Mouse (Mus musculus) lung, adult 2 months (tissue): Measurements from ENCODE around the gene Cygb. TPM values are rescaled to one million over a fixed set of nuclear protein-coding genes. Genes with fewer than 3 reads are reported as not detected.
A peak's percentile ranks its signal among the peaks of the same experiment; 100 is the strongest.

Experiments
- DNase-seq: peaks from one replicate; pipeline ENCODE4 v3.0.0; 2022
- H3K4me1 ChIP-seq: fragments of 200-500 bp; 2 replicates; pipeline ENCODE4 v1.6.1; 2011; ENCODE audit warnings: low read length; ENCODE audit not compliant: control insufficient read depth, insufficient read depth
- H3K4me3 ChIP-seq: fragments of 200-500 bp; replicated peaks from 2 replicates; pipeline ENCODE3; 2011; ENCODE audit warnings: low read depth, mild to moderate bottlenecking, control low read depth, low read length; ENCODE audit errors: extremely low read depth
- CTCF ChIP-seq: fragments of 200-500 bp; IDR thresholded peaks from 2 replicates; pipeline ENCODE4 v1.5.1; 2011; ENCODE audit warnings: mild to moderate bottlenecking, low read length, control low read depth; ENCODE audit not compliant: insufficient read depth
- POLR2A ChIP-seq: fragments of 200-500 bp; IDR thresholded peaks from 2 replicates; pipeline ENCODE4 v1.6.1; 2011; ENCODE audit warnings: low read depth, mild to moderate bottlenecking, control low read depth, low read length, borderline replicate concordance; ENCODE audit errors: extremely low read depth
- WGBS: fragments of 180-500 bp; shearing (Covaris S2); methylation state at CpG from one replicate; pipeline ENCODE4 v1.1.7; 2018; 5-methylcytosine and 5-hydroxymethylcytosine counted together
- polyA plus RNA-seq: library from polyadenylated mRNA; depleted of rRNA; stranded (reverse); fragments of >200 nt; gene quantifications from 2 replicates; pipeline ENCODE4 v1.2.3, GENCODE M21; 2012

Cygb gene
- polyA plus RNA-seq, 1 experiment = 33.6 TPM

DNA sequence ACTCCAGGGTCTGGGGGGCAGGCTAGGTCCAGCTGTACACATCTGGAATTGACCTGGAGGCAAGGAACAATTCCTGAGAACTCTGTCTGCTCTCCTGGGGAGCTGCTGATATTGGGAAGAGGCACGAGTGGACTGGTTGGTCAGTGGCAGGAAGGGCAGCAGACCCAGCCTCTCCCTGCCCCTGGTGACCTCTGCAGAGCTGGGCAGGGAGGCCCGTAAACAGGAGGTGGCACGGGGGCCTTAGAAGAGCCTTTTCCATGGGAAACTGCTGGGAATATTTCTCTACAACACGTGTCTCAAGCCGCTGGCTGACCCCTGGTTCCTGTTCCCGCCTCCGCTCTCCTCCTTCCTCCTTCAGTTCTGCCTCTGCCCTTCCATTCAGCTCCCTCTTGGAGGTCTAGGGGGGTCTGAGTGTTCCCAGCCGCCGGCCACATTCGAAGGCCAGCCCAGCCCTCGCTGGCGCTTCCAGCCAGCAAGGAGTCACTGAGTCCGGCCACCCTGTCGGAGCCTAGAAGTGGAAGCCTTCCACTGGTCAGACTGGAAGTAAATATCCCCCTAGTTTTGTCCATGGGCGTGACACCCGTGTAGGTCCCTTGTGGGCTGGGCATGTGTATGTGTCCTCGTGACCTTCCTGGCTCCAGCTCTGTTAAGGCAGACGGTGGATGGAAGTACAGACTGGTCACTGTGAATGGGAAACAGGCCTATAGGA is 5.7 kb downstream of the Cygb start:
- TF ChIP-seq POLR2A (peak; percentile 36; the same call in 1 of the 2 replicates), CTCF (no peak)
- WGBS = 38% methylated on average over 18 of the region's 18 CpGs
- Histone ChIP-seq H3K4me3 (no peak overlapping the region), H3K4me1 (peaks cover 13% of the 10 kb centered on the region)
- DNase-seq = peak; percentile 34

DNA sequence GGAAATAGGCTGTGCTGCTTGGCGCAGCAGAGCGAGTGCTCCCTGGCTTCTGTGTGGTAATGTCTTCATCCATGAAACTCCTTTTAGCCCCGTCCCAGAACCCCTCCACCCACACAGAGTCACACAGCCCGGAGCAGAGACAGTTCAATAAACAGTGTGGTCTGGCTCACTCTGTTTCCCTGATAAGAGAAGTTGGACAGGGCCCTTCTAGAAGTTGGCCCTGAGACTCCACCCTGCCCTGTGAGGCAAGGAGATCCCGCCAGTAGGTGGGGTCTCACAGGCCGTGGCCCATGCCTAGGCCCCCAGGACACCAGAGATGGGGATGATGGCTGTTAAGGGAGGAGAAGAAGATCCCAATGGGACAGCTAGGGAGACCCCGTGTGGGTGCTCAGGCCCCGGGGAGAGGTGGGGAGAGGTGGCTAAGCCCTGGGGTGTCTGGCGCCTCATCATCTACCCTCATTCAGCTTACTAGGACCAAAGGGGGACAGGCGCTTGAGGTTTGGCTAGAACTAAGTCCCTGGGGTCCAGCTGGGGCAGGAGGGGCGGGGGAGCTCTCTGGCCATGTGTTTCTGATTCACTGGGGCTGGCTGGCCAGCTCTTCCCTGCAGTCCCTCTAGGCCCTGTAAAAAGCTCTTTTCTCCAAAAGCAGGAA is 6.6 kb downstream of the Cygb start:
- TF ChIP-seq CTCF (no peak), POLR2A (no peak)
- DNase-seq = peak; percentile 41

DNA sequence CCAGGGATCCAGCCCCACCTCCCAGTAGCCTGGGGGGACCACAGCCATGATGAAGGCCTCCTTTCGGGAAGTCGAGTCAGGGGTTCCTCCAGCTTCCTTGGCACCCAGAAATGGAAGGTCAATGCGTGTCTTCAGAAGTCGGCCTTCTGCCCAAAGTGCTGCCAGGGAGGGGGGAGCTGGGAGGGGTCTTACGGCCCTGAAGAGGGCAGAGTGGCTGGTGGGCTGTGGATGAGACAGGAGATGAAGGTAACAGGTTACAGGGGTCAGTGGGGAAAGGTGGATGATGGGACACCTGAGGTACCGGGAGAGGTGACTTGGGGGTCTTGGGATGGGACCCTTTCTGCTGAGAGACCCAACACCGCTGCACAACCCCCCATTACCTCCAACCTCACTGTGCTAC is 7.3 kb downstream of the Cygb start:
- Histone ChIP-seq H3K4me1 (peaks cover 12% of the 10 kb centered on the region), H3K4me3 (no peak overlapping the region)
- DNase-seq = no peak
- WGBS = 87% methylated on average over 7 of the region's 7 CpGs
- TF ChIP-seq CTCF = no peak
- TF ChIP-seq POLR2A = no peak

More for the DNA sequence above, 6.6 kb downstream of the Cygb start:
- 39% methylated on average over 11 of the region's 11 CpGs for WGBS
- Histone ChIP-seq H3K4me1 (peaks cover 12% of the 10 kb centered on the region), H3K4me3 (no peak overlapping the region)

DNA sequence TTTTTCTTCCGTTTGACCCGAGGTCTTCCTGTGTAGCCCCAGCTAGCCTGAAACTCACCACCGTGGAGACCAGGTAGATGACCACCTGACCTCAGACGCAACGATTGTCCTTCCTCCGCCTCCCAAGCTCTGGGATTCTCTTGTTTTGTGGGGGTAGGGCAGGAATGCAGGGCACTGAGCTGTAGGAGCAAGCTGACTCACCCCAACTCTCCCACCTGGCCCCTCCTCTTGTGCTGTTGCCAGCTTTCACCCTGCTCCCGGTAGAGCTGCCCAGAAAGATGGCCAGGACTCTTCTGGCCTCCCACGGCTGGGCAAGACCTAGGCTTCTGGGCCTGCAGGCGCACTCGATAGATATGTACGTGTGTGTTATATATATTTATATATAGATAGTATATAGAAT is 8.0 kb downstream of the Cygb start:
- no peak overlapping the region for H3K4me3 ChIP-seq
- H3K4me1 ChIP-seq = peaks cover 12% of the 10 kb centered on the region
- DNase-seq = no peak
- TF ChIP-seq CTCF = no peak
- 76% methylated on average over 11 of the region's 11 CpGs for WGBS

DNA sequence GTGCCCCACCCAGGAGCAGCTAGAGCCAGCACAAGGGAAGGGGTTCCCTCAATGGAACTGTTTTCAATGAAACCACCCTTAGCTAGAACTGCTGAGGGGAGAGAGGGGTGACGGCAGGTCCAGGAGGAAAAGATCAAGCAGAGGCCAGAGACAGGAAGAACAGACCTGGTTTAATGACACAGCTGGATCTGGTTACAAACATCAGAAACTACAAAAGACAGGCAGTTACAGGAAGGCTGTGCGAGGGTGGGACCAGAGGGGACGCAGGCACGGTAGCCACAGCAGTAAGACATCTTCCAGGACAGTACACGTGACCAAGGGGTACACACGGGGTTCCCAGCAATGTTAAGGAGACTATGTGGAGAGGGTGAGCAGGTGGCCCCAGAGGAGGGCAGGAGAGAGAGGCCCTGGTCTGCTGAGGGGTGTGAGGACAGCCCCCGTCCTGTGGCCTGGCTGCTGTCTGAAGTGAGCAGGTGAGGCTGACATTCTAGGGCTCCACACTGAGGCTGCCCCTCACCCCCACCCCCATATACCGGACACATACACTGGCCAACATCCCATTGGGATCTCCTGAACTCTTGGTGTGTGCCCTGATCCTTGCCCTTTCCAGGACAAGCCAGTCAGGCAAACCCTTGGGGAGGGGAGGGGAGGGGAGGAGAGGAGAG is 8.5 kb downstream of the Cygb start:
- Histone ChIP-seq H3K4me3 (no peak overlapping the region), H3K4me1 (peaks cover 12% of the 10 kb centered on the region)
- 87% methylated on average over 8 of the region's 8 CpGs for WGBS
- no peak for TF ChIP-seq POLR2A
- no peak for DNase-seq

DNA sequence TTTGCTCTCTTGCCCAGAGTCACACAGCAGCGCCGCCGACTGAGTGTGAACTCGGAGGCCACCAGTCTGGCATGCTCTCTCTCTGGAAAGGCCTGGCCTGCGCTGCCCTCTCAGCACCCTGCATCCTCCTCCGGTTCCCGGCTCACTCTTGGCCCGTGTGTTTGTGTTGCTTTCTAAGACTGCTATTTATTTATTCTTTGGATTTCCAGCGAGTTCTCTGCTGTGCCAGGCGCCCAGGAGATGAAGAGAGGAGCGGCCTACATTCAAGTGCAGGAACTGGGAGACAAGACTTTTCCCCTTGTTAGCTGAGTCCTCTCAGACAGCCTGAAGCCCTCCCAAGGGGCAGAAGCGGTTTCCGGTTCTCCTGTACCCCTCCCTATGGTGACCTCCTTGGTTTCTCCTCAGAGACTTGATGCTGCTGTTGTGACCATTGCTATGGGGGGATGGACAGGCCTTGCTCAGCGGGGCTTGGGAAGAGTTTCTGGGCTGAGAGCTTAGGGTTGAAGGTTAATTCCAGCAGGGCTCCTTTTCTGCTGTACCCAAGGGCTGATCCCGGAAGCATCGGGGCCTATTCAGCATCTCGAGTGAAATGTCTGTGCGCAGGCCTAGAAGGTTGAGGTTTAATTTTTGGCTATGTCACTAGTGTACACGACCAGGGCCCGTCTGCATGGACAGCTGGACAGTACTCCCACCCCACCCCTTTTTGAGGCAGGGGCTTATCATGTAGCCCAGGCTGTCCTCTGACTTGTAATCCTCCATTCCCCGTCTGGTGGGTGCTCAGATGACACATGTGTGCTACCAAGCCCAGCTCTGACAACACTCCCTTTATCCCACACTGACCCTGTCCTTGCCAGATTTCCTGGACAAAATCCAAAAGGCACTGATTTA is 9.6 kb downstream of the Cygb start:
- peaks cover 12% of the 10 kb centered on the region for H3K4me1 ChIP-seq
- TF ChIP-seq CTCF (no peak), POLR2A (no peak)
- no peak for DNase-seq
- 51% methylated on average over 21 of the region's 21 CpGs for WGBS
- H3K4me3 ChIP-seq = no peak overlapping the region

DNA sequence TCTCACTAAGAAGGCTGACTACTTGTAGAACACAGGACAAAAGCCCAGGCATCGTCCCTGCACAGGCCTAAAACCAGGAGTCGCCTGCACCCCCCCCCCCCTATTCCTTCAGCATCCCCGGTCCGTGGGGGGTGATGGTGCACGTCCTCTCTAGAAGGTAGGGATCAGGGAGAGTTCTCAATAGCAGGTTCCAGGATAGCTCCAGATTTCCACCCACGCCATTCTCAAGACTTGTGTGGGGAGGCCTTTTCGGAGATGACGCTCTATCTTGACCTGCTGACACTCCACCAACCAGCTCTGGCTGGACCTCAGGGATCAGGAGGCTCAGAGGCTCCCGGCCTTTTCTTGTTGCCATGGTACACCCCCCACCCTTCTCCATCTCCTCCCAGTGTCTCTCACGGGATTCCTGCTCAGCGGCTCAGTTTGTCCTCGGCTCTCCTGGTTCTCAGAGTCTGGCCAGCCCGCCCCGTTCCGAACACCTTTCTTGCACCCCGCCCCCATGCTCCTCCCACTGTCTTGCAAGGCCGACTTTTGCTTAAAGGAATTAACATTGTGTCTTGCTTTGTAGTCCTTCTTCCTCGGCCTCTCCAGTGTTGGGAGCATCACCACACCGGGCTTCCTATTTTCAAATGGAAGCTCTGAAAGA is 10.4 kb downstream of the Cygb start:
- Histone ChIP-seq H3K4me3 (no peak overlapping the region), H3K4me1 (peaks cover 10% of the 10 kb centered on the region)
- DNase-seq = no peak
- WGBS = 33% methylated on average over 19 of the region's 19 CpGs
- TF ChIP-seq CTCF (no peak), POLR2A (no peak)

DNA sequence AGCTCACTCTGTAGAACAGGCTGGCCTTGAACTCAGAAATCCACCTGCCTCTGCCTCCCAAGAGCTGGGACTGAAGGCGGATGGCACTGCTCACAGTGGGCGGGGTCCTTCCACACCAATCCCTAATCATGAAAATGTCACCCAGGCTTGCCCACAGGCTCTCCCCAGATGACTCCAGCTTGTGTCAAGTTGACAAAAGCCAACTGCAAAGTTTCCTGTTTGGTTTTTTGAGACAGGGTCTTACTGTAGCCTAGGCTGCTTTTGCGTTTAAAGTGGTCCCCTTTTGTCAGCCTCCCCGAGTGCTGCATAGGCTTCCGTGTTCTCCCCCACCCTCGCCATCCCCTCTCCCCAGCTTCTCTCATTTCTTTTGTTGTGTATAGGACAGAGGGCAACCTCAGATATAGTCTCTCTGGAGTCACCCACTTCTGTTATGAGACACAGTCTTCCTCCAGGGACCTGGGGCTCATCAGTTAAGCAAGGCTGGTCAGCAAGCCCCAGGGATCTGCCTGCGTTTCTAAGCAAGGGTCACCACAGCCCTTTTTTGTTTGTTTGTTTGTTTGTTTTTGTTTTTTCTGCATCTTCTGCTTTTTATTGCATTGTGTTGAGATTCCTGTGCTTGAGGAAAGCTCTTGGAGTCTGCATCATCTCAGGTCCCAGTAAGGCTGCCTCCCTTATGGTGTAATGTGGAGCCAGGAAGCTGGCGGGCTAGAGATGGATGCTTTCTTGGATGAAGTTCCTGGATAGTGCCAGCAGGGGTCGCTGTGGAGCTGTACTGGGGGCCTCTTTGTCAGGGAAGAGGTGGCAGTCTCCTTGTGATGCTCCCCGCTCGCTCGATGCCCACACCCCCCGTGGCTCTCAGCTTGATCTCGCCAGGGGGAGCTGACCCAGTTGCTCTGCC is 11.2 kb downstream of the Cygb start:
- Histone ChIP-seq H3K4me3 (no peak overlapping the region), H3K4me1 (peaks cover 7% of the 10 kb centered on the region; the same call in 1 of the 2 replicates)
- WGBS = 34% methylated on average over 14 of the region's 14 CpGs
- TF ChIP-seq POLR2A (no peak), CTCF (peak; percentile 95)
- peak; percentile 90 for DNase-seq
